Mouse (Mus musculus) adrenal gland, postnatal 36 days (tissue): ENCODE measurements around the gene Prkd1. TPM values are rescaled to one million over a fixed set of nuclear protein-coding genes. Genes with fewer than 3 reads are reported as not detected.
"Not testable (repeated sequence)": the region's sequence is repeated elsewhere in the genome, so short reads cannot be mapped to it uniquely, and the experiment has no call there.

Experiments
- DNase-seq, 2 experiments: peaks; one replicate each; pipeline ENCODE4 v3.0.0; 2021; ENCODE audit warnings: mixed read lengths in 1 of 2
- long read RNA-seq, 2 experiments: library from polyadenylated mRNA; stranded (forward); transcript quantifications; one replicate each; pipeline ENCODE4 v2.0.0; 2021; ENCODE audit warnings: borderline sequencing depth in 2 of 2
- total RNA-seq, 2 experiments: library from RNA; stranded (reverse); gene quantifications; 2 replicates each; pipeline ENCODE4 v1.2.3; 2021

Gene Prkd1
- 10 to 100 TPM; 14.1 to 14.4 TPM for total RNA-seq
- long read RNA-seq, experiment 1, partial matches to known transcripts: 8 of 13 reads
- long read RNA-seq, experiment 1, other reads (novel, unspliced or antisense): 5 of 13 reads
- long read RNA-seq, experiment 2: 0 reads

DNA sequence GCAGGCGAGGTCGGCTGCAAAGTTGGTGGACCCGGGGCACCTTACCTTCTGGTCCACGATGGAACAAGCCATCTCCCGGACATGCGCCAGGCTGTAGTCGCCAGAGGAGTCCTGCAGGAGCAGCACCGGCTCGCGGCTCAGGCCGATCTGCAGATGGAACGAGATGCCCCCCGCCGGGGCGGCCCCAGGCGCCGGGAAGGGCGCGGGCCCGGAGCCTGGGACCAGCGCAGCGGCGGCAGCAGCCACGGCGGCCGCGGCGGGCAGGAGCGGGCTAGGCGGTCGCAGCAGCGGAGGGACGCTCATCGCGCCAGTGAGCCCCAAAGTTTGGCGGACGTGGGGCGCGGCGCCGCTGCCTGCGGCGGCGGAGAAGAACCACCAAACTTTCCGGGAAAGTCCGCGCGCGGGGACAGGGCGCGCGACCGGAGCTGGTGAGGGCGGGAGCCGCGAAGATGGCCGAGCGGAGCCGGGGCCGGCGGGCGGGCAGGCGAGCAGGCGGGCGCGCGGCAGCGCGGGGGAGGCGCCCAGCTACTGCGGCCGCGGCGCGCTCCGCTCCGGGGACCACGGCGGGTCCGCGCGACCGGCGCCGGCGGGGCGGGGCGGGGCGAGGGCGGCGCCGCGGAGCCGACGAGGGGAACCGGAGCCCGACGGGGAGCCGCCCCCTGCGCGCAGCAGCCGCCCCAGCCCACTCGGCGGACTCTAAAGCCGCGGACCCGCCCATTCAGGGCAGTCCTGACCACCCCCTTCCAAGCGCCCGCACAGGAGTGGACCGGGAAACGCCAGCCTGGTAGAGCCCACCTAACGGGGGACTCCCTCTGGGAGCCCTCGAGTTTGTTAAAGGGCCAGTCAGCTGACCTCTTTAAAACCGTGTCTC is at the start of gene Prkd1:
Prkd1 (minus strand) TSS at position 428 of the 871 bp plus-strand sequence.
- peak; percentile 89 to 91 for DNase-seq

- DNase-seq: peak in 1 of 2 experiments; percentile 12
These were observed 48.6 kb upstream of the Prkd1 start for GRCm38 (mm10) chr12:50697492-50697891.

DNA sequence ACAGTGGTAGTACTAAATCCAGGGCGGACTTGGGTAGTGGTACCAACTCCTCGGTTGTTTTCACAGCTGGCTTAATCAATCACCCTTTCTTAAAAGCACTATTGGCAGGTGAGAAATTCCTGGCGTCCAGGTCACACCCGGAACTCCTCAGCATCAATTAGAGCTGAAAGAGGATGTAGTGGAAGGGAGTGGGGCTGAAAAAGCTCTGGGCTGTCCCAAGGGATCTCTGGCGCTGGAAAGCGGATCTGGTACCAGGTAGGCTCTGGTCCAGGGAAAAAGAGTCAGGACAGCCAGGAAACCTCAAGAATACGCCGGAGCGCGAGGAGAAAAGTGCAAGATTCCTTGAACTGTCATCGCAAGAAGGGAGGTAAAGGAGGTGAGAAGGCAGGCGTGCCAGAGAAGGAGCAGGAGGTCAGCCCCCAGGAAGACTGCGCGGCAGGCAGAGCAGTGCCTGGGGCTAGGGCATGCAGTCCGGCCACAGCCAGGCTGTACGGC is 675 bp downstream of the Prkd1 start:
- DNase-seq: no peak

DNA sequence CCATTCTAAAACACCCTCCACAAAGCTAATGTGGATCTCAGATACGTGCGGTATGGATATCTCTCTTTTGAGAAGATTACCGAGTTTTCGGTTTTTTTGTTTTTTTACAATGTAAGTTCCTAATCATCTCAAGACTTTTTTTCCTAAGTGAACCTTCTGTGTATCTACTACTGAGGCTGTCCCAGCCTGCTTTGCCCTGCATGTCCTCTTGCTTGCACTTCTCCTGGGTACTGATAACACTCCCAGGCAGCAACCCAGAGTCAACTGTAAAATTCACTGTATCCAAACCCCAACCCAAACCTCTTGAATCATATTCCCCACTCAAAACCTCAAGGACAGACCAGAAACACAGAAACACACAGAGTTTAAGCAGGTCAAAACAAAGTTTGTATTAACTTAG is 2.0 kb downstream of the Prkd1 start:
- DNase-seq: no peak

- no peak for DNase-seq
These were observed 6.2 kb downstream of the Prkd1 start for GRCm38 (mm10) chr12:50642671-50643070.

DNA sequence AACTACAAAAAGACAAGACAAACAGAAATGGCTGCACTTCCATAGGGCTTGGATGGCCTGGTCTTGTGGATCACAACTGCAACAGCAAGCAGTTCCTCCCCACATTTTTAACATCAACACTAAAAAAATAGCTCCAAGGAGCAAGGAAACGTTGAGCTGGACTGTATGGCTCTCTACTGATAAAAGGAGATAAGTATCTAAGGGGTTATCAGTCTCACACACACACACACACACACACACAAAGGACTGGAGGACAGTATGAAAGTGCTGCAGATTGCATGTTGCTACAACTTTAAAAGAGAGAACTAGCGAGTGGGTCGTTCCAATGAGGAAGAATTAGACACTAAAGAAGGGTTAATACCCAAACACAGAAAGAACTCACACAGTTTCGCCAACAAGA is 8.7 kb downstream of the Prkd1 start:
- DNase-seq: no peak

DNA sequence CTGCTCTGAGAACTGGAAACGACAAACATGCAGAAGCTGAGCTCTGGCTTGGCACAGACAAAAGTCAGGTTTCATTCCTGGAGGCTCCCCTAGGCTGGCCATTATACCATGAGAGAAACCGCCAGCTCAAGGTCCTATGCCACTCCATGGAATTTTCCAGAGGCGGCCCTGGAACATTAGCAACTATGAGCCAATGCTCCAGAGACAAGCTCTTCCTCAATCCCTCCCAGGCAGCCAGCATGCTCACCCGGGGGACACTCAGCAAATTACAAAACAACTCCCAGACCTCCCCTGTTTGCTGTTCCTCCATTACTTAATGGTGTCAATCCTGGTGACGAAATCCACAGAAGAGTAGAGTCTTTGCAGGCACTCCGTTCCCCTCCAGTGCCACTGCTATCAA is 14.5 kb downstream of the Prkd1 start:
- peak; percentile 79 to 81 for DNase-seq

GRCm38 (mm10) chr12:50626100-50626499 is 22.8 kb downstream of the Prkd1 start:
- DNase-seq: not testable (repeated sequence)

DNA sequence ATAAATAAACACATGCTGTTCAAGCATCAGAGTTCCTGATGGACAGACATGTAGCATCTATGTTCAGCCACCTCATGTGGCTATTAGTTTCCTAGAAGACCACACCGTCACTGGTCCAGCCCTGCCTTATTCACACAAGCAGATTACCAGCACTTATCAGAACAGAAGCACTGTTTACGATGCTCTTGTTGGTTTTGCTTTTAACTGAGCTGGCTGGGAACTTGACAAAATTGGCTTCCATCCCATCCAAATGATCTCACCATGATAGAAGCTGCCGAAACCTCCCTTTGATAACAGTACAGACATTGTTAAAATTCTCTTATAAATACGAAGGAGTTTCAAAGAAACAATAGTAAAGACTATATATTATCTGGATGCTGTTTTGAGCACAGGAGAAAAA is 24.7 kb downstream of the Prkd1 start:
- DNase-seq: no peak

- no peak for DNase-seq
These were observed 33.0 kb downstream of the Prkd1 start for GRCm38 (mm10) chr12:50615852-50616251.

DNA sequence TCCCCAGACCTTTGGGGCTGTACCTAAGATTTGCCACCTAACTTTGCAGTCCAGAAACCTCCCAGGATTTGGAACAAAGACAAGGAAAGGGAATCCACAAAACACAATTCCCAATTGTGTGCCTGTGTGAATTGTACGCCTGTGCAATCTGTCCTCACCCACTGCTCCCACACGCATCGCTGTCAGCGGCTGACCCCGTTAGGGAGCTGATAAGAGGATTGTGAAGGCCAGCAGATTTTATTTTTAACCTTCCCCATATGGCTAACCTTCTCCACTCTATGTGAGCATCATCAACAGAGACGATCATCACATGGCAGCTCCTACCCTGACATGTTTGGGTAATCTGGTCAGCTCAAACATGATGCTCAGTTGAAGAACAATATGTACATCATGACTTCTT is 34.6 kb downstream of the Prkd1 start:
- DNase-seq: peak in 1 of 2 experiments; percentile 8

DNA sequence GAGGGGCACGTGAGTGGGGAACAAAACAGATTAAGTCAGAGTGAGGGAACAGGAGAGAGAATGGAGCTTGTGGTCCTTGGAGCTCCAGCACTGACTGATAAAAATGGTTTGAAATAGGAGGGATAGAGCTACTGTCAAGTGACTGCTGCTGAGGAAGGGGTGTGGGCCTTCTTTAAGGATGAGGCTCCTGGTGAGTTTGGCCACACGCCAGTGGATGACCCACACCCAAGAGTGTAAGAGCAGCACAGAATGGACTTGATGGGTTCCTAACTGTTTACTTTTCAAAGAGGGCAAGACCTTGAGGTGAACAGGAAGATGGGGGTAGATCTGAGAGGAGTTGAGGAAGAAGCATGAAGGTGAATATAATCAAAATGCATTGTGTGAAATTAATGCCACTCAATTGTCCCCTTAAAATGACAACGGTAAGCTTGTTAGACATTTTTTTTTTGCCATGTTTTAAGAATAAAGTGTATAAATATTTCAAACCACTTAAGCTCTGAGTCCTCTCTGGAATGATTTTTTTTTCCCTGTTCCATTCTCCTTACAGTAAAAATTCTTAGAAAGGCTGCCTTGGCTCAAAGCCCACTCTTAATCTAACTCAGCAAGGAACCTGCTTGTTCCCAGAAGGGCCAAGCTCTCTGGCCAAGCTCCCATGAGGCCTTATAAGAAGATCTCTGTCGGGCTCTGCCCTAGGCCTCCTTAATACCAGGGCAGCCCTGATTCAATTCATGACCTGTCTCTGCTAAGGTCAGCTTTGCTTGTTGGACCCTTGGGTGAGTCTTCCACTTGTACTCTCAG is 42.0 kb downstream of the Prkd1 start:
- peak in 1 of 2 experiments; percentile 12 for DNase-seq

DNA sequence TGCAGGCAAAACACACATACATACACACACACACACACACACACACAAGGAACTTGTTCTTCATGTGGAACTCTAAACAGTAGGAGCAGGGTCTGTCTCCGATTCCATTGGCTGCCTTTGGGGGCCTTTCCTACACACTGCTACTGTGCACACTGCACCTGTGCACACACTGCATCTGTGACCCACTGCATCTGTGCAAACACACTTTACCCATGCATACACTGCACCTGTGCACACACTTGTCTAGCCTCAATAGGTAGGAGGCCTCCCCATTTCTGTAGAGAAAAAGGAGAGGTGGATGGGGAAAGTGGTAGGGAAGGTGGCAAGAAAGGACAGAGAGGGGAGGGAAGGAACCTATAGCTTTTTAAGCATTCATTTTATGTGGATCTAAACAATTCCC is 49.5 kb downstream of the Prkd1 start:
- DNase-seq: no peak

GRCm38 (mm10) chr12:50598053-50598988 is 50.6 kb downstream of the Prkd1 start:
- peak; percentile 65 for DNase-seq

GRCm38 (mm10) chr12:50597467-50597866 is 51.4 kb downstream of the Prkd1 start:
- DNase-seq: no peak

- DNase-seq: no peak
These were observed 53.1 kb downstream of the Prkd1 start for GRCm38 (mm10) chr12:50595777-50596176.

DNA sequence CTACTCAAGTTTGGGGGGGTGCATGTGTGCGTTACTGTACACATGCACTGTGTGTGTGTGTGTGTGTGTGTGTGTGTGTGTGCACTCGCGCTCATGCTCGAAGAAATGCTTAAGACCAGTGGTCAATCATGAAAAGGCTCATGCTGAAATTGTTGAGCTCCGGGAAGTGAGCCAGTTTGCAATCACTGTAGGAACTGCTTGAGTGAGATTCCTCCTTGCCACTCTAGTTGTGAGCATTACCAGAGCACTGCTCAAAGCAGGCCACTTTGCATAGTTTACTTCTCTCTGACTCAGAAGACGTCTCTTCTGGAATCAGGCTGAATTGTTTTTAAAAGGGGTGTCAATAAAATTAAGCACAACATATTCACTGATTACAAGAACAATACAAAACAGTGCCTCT is 54.4 kb downstream of the Prkd1 start:
- DNase-seq: no peak

DNA sequence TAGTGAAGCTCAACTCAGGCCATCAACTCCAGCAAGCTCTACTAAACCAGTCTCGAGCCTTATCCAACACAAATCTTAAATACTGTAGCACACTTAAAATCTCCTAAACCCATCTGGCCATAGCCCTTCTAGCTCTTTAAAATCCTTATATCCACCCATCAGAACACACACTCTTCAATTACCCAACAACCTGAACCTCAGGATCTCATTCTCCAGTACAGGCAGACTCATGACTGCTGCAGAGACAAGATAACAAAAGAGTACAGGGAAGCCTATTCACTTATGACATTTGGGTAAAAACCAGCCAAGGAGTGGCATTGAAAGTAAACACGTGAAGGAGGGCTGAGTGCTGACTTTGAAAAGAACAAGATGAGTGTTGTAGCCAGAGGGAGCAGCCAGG is 55.4 kb downstream of the Prkd1 start:
- no peak for DNase-seq

- DNase-seq: no peak
These were observed 60.6 kb downstream of the Prkd1 start for GRCm38 (mm10) chr12:50588137-50588761.

GRCm38 (mm10) chr12:50565198-50565597 is 83.7 kb downstream of the Prkd1 start:
- no peak for DNase-seq

DNA sequence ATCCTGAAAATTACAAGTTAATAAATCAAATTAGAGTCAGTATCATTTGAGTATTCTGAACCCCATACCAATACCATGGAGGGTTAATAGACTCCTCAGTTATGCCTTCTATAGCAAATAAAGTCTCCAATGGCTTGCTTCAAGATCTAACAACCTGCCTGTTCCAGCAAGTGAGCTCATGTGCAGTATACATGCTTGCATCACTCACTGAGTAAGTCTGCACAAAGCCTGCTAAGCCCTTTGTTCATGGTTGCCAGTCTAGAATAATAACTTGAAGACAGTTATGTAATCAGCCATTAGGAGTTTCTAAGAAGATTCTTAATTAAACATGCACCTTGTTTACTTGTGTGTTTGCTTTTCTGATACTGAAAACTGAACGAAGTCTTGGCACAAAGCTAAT is 88.4 kb downstream of the Prkd1 start:
- DNase-seq: no peak
